Mouse (Mus musculus) midbrain, embryonic 11.5 days (tissue): ENCODE results near the gene Cemip. TPM values are rescaled to one million over a fixed set of nuclear protein-coding genes. Genes with fewer than 3 reads are reported as not detected.

Experiments used
- polyA plus RNA-seq: library from polyadenylated mRNA; unstranded; fragments of >200 nt; fragmentation: Nextera tagmentation; extraction: Ambion mirVana; gene quantifications from 2 replicates; pipeline ENCODE4 v1.2.1, GENCODE M21; 2014

Gene Cemip
- polyA plus RNA-seq, 1 experiment from 2014 or later: 0.63 TPM

Other genes starting within 250 kb of the Cemip start
- gene Tlnrd1, start 202.2 kb downstream of the Cemip start, polyA plus RNA-seq: 13.1 and 16.8 TPM in 2 replicates
- gene Mesd, start 202.0 kb downstream of the Cemip start, polyA plus RNA-seq: 80.3 and 84.4 TPM in 2 replicates
- gene Abhd17c, start 65.4 kb upstream of the Cemip start, polyA plus RNA-seq: 47.9 and 57.2 TPM in 2 replicates